In the genomic region with DNA sequence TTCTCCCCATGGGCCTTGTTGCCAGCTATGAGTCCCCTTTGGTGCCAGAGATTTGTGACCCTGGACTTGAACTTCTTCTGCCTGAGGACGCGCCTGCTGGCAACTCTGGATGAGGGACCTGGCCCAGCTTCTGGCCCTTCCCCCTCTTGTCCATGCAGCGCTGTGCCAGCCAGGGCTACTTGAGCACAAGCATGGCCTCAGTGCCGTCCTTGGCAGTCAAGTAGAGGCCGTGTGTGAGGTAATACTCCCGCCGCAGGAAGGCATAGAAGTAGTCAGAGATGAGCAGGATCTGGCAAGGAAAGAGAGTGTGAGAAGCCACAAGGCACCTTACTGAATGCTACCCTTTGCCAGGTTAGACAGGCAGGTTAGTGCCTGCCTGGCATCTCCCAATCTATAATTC, we compare ENCODE assay signal across 11 mouse cellular contexts. TPM values are rescaled to one million over a fixed set of nuclear protein-coding genes. Genes with fewer than 3 reads are reported as not detected.
DNase-seq lines count a peak whose midpoint lies in the region; ATAC-seq and TF ChIP-seq lines count a peak whose summit lies in the region.
"Had no signal": no experiment of that assay in that cellular context is flagged by ENCODE, and none has a peak within 500 bp of the region (broad histone marks: within the 10 kb centered on the region; RNA-seq: fewer than 3 reads in every experiment).

No protein-coding gene starts in this region.

- no peak for TF ChIP-seq POLR2A in testis, adult 2 months (IDR thresholded peaks at IDR 0.05; ENCODE audit: control insufficient read depth, low read depth, low read length)

- H3K9ac ChIP-seq in heart, embryonic 15.5 days, result no peak overlapping the region
- H3K9ac ChIP-seq: limb, embryonic 12.5 days; stomach, embryonic 15.5 days had no signal

- TF ChIP-seq CTCF in testis, adult 2 months (IDR thresholded peaks at IDR 0.05; ENCODE audit: control insufficient read depth, insufficient read depth, insufficient replicate concordance, low read depth, low read length), result no peak

- no peak overlapping the region for H3K4me2 ChIP-seq in heart, embryonic 15.5 days
- H3K4me2 ChIP-seq: stomach, embryonic 15.5 days had no signal

- intact Hi-C loops in left cerebral cortex, postnatal 14 days (cut with DNase I), result loop anchor here (10.0 kb wide), 1 partner anchor 106 kb away; the partner anchor contains the start of gene Trp53inp2

- H3K9me3 ChIP-seq in heart, embryonic 15.5 days (replicated peaks), result no peaks in the 10 kb centered on the region
- H3K9me3 ChIP-seq: limb, embryonic 12.5 days; stomach, embryonic 15.5 days had no signal

- peak; percentile 89 for DNase-seq in gastrocnemius, adult 18-20 months (ENCODE audit: low spot score)
- DNase-seq in gastrocnemius, postnatal 4 days (ENCODE audit: low spot score in 2 of 2), result no peak
- no peak for DNase-seq in testis, postnatal 10 days (ENCODE audit: low spot score)
- no peak for DNase-seq in left cerebral cortex, postnatal 14 days (ENCODE audit: low spot score in 2 of 2)
- no peak for DNase-seq in frontal cortex, adult 2 months (ENCODE audit: extremely low spot score in 1 of 2, low spot score in 1 of 2)
- DNase-seq: kidney, adult 18-20 months had no signal

- peaks cover 6% of the 10 kb centered on the region for H3K4me1 ChIP-seq in testis, adult 2 months (ENCODE audit: control insufficient read depth, insufficient read depth, low read length)
- peaks cover 27% of the 10 kb centered on the region for H3K4me1 ChIP-seq in heart, embryonic 15.5 days (replicated peaks)

- H3K4me3 ChIP-seq in testis, adult 2 months (ENCODE audit: control insufficient read depth, low read depth, low read length), result peak overlapping the region; percentile 90
- H3K4me3 ChIP-seq in heart, embryonic 15.5 days, result no peak overlapping the region
- H3K4me3 ChIP-seq: stomach, embryonic 15.5 days had no signal

- no peak for ATAC-seq in heart, embryonic 15.5 days (replicated peaks; ENCODE audit: insufficient number of reproducible peaks, insufficient read depth, low FRiP score, low read depth)
- ATAC-seq in frontal cortex, adult (ENCODE audit: low TSS enrichment), result no peak

- 81% methylated on average over 7 of the region's 7 CpGs for WGBS in heart, embryonic 15.5 days

- no peaks in the 10 kb centered on the region for H3K27me3 ChIP-seq in testis, adult 2 months (ENCODE audit: control insufficient read depth, insufficient read depth, low read length)
- H3K27me3 ChIP-seq in heart, embryonic 15.5 days, result no peaks in the 10 kb centered on the region
- H3K27me3 ChIP-seq: limb, embryonic 12.5 days; stomach, embryonic 15.5 days had no signal

- no peak overlapping the region for H3K27ac ChIP-seq in testis, adult 2 months (ENCODE audit: control insufficient read depth, insufficient read depth, low read depth, low read length)
- H3K27ac ChIP-seq in heart, embryonic 15.5 days, result peak overlapping the region; percentile 12; the same call in 1 of the 2 replicates
- H3K27ac ChIP-seq: limb, embryonic 12.5 days; stomach, embryonic 15.5 days had no signal

- no peaks in the 10 kb centered on the region; the same call in 1 of the 2 replicates for H3K36me3 ChIP-seq in testis, adult 2 months (ENCODE audit: control insufficient read depth, insufficient read depth, low read length)
- H3K36me3 ChIP-seq in heart, embryonic 15.5 days, result peaks cover 4% of the 10 kb centered on the region; the same call in 1 of the 2 replicates

RNA-seq across cellular contexts. Expression of gene Map1lc3a, which starts 2.3 kb away (rescaled TPM):
- total RNA-seq in gastrocnemius, adult 18-20 months (2021), result 100 to 1,000 TPM; 233 to 274 TPM
- total RNA-seq in gastrocnemius, postnatal 4 days (2021), result 100 to 1,000 TPM; 204 to 225 TPM
- 897 and 985 TPM in 2 replicates for polyA plus RNA-seq in testis, adult 2 months (2012; rRNA removed)
- polyA plus RNA-seq in heart, embryonic 15.5 days (2015; fragmentation: Nextera tagmentation; extraction: Ambion mirVana), result 354 and 380 TPM in 2 replicates
- total RNA-seq in left cerebral cortex, postnatal 14 days (2021), result 100 to 1,000 TPM; 435 to 436 TPM
- 387 and 406 TPM in 2 replicates for polyA plus RNA-seq in frontal cortex, adult 2 months (2012; rRNA removed)

RNA-seq across cellular contexts. Expression of gene Dynlrb1, which starts 42.0 kb away (rescaled TPM):
- total RNA-seq in gastrocnemius, adult 18-20 months (2021), result 100 to 1,000 TPM; 112 to 120 TPM
- 100 to 1,000 TPM; 153 to 163 TPM for total RNA-seq in gastrocnemius, postnatal 4 days (2021)
- polyA plus RNA-seq in testis, adult 2 months (2012; rRNA removed), result 53.6 and 60.8 TPM in 2 replicates
- 375 and 381 TPM in 2 replicates for polyA plus RNA-seq in heart, embryonic 15.5 days (2015; fragmentation: Nextera tagmentation; extraction: Ambion mirVana)
- 100 to 1,000 TPM; 329 to 335 TPM for total RNA-seq in left cerebral cortex, postnatal 14 days (2021)
- 830 and 929 TPM in 2 replicates for polyA plus RNA-seq in frontal cortex, adult 2 months (2012; rRNA removed)
